Mouse (Mus musculus) limb, embryonic 10.5 days (tissue): ENCODE data around the gene Ptgds. TPM values are rescaled to one million over a fixed set of nuclear protein-coding genes. Genes with fewer than 3 reads are reported as not detected.

Experiments
- DNase-seq: peaks from one replicate; pipeline ENCODE4 v3.0.0-alpha.2; 2017; ENCODE audit warnings: low spot score
- H3K27ac ChIP-seq: fragments of 300-500 bp; sonication (generic); 2 replicates; pipeline ENCODE4 v1.5.1; 2016; ENCODE audit warnings: mild to moderate bottlenecking
- H3K27me3 ChIP-seq: fragments of 300-500 bp; sonication (generic); 2 replicates; pipeline ENCODE4 v1.6.1; 2016; ENCODE audit warnings: low read depth, mild to moderate bottlenecking; ENCODE audit not compliant: poor library complexity, severe bottlenecking
- H3K36me3 ChIP-seq: fragments of 300-500 bp; sonication (generic); 2 replicates; pipeline ENCODE4 v1.6.1; 2016; ENCODE audit warnings: mild to moderate bottlenecking, moderate library complexity
- H3K4me1 ChIP-seq: fragments of 300-500 bp; sonication (generic); 2 replicates; pipeline ENCODE4 v1.6.1; 2016
- H3K4me3 ChIP-seq: fragments of 300-500 bp; sonication (generic); 2 replicates; pipeline ENCODE4 v1.5.1; 2016; ENCODE audit warnings: mild to moderate bottlenecking, moderate library complexity
- H3K9me3 ChIP-seq: fragments of 300-500 bp; sonication (generic); replicated peaks from 2 replicates; pipeline ENCODE4 v1.6.1; 2016; ENCODE audit warnings: mild to moderate bottlenecking
- WGBS: fragments of 180-500 bp; shearing (Covaris S2); methylation state at CpG from one replicate; pipeline ENCODE4 v1.1.7; 2016; 5-methylcytosine and 5-hydroxymethylcytosine counted together
- polyA plus RNA-seq: library from polyadenylated mRNA; unstranded; fragments of >200 nt; fragmentation: Nextera tagmentation; extraction: Ambion mirVana; gene quantifications from 2 replicates; pipeline ENCODE4 v1.2.1, GENCODE M21; 2016

The Ptgds gene
- polyA plus RNA-seq, 1 experiment from 2014 or later = not detected

DNA sequence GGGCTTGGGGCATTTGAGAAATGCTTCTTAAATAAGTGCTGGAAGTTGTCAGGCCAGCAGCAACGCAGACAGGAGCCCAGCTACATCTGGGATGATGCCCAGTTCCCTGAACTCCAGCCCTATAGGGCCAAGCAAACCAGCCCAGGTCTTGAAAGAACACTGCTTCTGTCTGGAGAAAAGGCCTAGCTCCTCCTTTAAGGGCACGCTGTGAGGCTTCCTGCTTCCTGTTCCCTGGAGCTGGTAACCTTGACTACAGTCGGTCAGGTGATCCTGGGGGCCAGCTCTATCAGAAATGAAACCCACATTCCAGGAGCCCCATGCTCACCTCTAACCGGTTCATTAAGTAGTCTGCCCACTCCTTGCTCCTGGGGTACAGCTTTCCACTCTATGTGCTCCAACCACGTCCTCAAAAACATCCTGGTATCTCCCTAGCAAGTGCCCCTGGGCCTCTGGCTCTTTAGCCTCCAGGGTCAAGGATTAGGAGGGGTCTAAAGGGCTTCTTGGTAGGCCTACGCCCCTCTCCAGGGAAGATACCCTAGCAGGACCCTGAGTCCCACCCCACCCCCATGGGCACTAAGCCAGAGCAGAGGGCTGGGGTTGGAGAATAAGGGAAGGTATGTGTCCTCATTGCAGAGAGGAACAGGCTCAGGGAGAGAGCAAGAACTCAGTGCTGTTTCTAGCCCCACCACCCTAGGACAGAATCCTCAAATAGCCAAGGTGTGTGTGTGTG is 28.2 kb upstream of the Ptgds start:
- H3K27ac ChIP-seq = peak overlapping the region; percentile 66
- no peak overlapping the region for H3K4me3 ChIP-seq
- peaks cover 33% of the 10 kb centered on the region for H3K4me1 ChIP-seq
- H3K36me3 ChIP-seq = peaks cover 8% of the 10 kb centered on the region
- no peaks in the 10 kb centered on the region for H3K27me3 ChIP-seq
- no peaks in the 10 kb centered on the region for H3K9me3 ChIP-seq
- DNase-seq = no peak
- 67% methylated on average over 6 of the region's 6 CpGs for WGBS

DNA sequence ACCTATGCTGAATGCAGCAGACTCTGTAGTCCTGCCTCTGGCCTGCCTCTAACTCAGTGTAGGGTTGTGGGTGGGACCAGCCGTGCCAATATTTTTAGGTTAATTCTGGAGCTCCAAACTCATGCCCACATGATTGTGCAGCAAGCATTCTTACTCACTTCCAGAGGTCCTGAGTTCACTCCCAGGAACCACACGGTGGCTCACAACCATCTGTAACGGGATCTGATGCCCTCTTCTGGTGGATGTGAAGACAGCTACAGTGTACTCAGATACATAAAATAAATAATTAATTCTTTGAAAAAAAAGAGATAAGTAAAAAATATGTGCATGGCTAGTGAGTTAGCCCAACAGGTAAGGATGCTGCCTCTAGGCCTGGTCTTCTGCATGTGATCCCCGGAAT is 26.6 kb upstream of the Ptgds start:
- 49% methylated on average over 4 of the region's 4 CpGs for WGBS
- Histone ChIP-seq H3K4me3 (no peak overlapping the region), H3K4me1 (peaks cover 26% of the 10 kb centered on the region), H3K36me3 (no peaks in the 10 kb centered on the region), H3K27ac (no peak overlapping the region), H3K9me3 (no peaks in the 10 kb centered on the region), H3K27me3 (no peaks in the 10 kb centered on the region)
- no peak for DNase-seq

DNA sequence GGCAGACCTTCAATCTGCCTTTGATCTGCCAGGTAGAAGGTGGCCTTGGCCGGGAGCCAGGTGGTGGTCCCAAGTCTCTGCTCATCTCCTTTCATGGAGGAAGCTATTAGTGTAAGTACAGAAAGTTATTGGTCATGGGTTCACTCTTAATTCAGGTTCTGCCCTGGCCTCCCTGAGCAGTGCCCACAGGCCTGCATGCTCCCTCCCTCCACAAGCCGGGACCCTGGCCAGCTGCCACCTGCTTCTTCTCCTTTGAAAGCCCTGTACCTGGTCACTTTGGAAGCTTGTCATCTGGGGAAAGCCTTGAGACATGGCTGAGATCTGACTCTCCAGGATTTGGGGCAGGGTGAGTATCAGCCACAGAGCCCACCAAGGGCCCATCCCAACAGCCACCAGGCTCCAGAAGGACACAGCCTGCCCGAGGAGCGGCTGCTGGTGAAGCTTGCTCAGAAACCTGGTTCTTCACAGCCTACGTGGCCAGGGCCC is 23.7 kb upstream of the Ptgds start, which contains the start of gene Lcn12:
Lcn12 (minus strand) TSS at position 436 of the 486 bp plus-strand sequence.
- no peak for DNase-seq
- Histone ChIP-seq H3K4me1 (peaks cover 11% of the 10 kb centered on the region), H3K9me3 (no peaks in the 10 kb centered on the region), H3K4me3 (no peak within 1 kb of the TSS), H3K36me3 (no peaks in the 10 kb centered on the region), H3K27me3 (no peaks in the 10 kb centered on the region), H3K27ac (no peak within 1 kb of the TSS)
- WGBS = 93% methylated on average over 5 of the region's 5 CpGs

DNA sequence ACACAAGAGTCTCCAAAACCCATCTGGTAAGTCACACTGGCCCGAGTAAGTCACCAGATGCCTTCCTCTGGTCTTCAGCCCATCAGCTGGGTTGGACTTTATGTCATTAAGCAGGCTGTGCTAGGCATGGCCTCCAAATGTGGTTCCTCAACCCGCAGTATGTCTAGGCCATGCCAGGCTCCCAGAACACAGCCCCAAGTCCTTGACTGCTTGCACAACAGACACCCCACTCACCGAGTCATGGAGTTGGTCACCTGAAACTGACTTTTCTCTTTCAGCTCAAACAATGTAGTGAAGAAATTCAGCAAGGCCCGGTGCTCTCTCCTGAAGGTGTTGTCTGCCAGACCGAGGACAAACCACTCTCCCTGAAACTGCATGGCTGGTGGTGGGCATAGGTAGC is 23.1 kb upstream of the Ptgds start:
- WGBS = 83% methylated on average over 5 of the region's 5 CpGs
- Histone ChIP-seq H3K4me3 (no peak overlapping the region), H3K9me3 (no peaks in the 10 kb centered on the region)

DNA sequence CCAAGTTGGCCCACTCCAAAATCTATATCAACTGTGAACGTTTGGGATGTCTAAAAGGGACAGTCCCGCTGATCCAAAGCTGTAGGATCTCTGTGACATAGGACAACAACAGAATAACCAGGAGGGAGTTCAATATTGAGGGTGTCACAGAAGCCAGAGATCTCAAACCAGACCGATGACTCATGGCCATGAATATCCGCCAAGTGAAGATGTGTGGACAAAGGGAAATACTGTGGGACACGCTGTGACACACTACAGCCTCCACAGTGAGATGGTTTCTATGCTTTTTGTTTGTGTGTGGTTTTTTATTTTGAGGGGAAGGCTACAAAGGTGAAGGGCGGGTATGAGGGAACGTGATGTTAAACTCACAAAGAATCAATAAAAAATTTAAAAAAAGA is 18.8 kb upstream of the Ptgds start:
- no peak overlapping the region for H3K27ac ChIP-seq
- no peak overlapping the region for H3K4me3 ChIP-seq
- no peaks in the 10 kb centered on the region for H3K27me3 ChIP-seq
- 0 out of 2 replicates have a peak, but pooled peaks cover 7% of the 10 kb centered on the region for H3K4me1 ChIP-seq
- no peak for DNase-seq
- no peaks in the 10 kb centered on the region for H3K9me3 ChIP-seq
- WGBS = 84% methylated on average over 7 of the region's 7 CpGs
- H3K36me3 ChIP-seq = no peaks in the 10 kb centered on the region

More for the DNA sequence above, 23.1 kb upstream of the Ptgds start:
- Histone ChIP-seq H3K27ac (no peak overlapping the region), H3K27me3 (no peaks in the 10 kb centered on the region), H3K36me3 (no peaks in the 10 kb centered on the region), H3K4me1 (peaks cover 8% of the 10 kb centered on the region)
- no peak for DNase-seq

DNA sequence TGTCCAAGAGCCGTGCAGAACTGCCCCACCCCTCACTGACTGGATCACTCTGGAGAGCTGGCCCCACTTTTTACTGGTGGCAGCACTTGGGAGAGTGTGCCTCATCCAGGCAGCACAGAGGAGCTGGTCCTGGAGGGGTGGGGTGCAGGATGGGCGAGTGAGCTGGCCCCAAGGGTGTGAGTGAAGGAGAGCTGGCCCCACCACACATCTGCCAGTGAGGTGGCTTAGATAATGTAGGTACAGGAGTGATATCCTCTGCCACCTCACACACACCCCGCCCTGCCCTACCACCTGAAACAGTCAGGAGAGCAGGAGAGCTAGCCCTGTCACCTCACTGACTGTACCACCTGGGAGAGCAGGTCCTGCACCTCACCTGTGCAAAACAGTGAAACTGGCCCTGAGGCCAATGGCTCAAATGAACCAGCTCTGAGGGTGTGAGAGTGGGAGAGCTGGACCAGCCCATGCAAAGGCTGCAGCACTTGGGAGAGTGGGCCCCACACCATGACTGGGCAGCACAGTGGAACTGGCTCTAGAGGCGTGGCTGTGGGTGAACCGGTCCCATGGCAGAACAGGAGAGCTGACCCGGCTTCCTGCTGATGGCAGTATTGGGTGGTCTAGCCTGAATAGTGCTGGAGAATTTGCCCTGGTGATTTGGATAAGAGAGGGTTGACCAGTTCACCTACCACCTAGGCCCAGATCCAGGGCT is 18.3 kb upstream of the Ptgds start:
- H3K27ac ChIP-seq = no peak overlapping the region
- no peaks in the 10 kb centered on the region for H3K36me3 ChIP-seq
- no peaks in the 10 kb centered on the region for H3K27me3 ChIP-seq
- WGBS = 77% methylated on average over 6 of the region's 6 CpGs
- no peaks in the 10 kb centered on the region for H3K9me3 ChIP-seq
- no peak for DNase-seq
- 0 out of 2 replicates have a peak, but pooled peaks cover 7% of the 10 kb centered on the region for H3K4me1 ChIP-seq
- H3K4me3 ChIP-seq = no peak overlapping the region

DNA sequence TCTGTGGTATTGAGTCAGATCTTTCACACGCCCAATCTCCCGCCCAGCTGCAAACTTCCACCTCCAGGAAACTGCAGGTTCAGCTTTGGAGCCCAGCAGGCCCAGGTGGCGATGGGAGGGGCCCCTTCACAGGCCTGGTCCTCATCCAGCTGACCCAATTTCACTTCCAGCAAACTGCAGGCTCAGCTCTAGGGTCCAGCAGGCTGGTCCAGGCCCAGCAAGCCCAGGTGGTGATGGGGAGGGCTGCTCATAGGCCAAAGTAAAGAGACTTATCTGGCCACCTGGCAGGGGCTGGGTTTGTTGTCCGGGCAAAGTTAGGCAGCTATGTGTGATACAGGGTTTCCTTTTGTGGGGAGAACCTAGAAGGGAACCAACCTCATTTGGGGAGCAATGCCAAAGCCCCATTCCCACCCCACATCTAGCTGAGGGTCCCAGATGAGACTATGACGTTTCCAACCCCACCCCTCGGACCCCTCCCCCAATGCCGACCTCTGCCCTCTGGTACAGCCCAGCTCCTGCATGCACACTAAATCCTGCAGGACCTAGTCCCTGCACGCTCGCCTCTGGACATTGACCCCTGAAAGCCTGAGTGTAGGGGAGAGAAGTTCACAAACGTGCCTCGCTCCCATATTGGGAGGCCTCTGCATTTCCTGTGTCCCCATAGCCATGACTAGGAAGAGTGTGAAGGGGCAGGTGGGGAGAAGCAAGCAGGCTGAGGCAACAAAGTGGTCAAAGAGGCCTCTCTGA is 15.2 kb upstream of the Ptgds start:
- Histone ChIP-seq H3K4me3 (no peak overlapping the region), H3K27me3 (no peaks in the 10 kb centered on the region), H3K27ac (no peak overlapping the region), H3K36me3 (no peaks in the 10 kb centered on the region), H3K9me3 (no peaks in the 10 kb centered on the region), H3K4me1 (0 out of 2 replicates have a peak, but pooled peaks cover 7% of the 10 kb centered on the region)
- no peak for DNase-seq
- 69% methylated on average over 11 of the region's 11 CpGs for WGBS

DNA sequence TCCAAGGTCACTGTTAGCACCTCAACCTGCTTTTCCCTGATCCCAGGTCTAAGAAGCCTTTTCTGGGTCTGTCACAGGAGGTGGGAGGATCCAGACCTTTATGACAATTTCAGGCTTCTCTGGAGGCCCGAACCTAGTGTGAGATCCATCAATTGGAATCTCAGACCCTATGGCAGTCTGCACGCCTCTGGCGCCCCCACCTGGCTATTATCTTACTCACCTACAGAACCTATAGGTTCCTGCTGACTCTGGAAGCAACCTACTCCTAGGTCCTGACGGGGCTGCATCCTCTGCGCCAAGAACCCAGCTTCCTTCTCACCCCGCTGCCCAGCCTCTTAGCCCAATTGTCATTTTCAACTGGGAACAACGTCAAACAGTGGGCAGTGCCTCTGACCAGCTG is 13.1 kb upstream of the Ptgds start:
- DNase-seq = peak; percentile 47
- H3K4me1 ChIP-seq = 0 out of 2 replicates have a peak, but pooled peaks cover 7% of the 10 kb centered on the region
- H3K27ac ChIP-seq = no peak overlapping the region
- 29% methylated on average over 7 of the region's 7 CpGs for WGBS
- no peak overlapping the region for H3K4me3 ChIP-seq
- H3K36me3 ChIP-seq = no peaks in the 10 kb centered on the region
- no peaks in the 10 kb centered on the region for H3K9me3 ChIP-seq
- no peaks in the 10 kb centered on the region for H3K27me3 ChIP-seq

DNA sequence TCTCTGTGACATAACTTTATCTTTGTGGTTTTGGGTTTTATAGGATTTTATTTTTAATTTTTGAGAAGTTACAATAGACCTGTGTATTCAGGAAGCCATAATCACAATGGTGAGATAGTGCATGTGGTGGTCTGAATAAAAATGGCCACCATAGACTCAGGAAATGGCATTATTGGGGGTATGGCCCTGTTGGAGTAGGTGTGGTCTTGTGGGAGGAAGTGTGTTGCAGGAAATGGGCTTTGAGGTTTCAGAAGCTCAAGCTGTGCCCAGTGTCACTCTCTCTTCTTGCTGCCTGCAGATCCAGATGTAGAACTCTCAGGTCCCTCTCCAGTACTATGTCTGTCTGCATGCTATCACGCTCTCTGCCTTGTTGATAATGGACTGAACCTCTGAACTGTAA is 10.7 kb upstream of the Ptgds start:
- Histone ChIP-seq H3K27me3 (no peaks in the 10 kb centered on the region), H3K4me1 (0 out of 2 replicates have a peak, but pooled peaks cover 7% of the 10 kb centered on the region), H3K36me3 (no peaks in the 10 kb centered on the region), H3K27ac (no peak overlapping the region), H3K4me3 (no peak overlapping the region), H3K9me3 (no peaks in the 10 kb centered on the region)
- WGBS = 97% methylated on average over 1 of the region's 1 CpGs
- no peak for DNase-seq

DNA sequence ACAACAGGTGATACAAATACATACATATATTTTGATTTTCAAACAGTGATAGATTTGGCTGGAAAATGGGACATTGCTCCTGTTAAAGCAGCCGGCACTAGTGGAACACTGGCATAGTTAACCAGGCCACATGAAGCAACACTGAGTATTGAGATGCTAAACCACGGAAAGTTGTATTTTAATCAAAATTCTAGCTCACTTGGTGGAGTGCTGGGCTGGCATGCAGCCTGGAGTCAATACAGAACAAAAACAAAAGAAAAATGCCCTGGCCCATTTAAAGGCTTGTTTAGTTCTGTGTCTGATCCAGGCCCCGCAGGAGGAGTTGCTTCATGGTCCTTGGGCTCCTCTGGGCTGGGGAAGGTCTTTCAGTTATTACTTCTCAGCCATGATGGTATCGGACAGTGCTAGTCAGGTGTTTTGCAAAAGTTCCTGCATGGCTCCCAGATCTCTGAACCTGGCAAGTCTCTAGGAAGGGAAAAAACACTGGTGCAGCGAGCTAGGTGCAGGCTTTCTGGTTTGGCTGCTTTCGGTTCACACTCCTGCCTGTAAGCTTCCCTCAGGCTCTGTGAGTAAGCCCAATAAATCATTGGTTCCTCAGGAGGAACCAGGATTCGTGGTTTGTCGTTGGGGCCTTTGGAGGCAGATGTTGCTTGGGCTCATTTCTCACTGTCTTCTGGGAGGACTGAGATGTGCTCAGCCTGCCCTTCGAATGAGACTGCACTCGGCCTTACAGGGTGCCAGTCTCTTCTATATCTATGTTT is 9.9 kb upstream of the Ptgds start:
- Histone ChIP-seq H3K4me3 (no peak overlapping the region), H3K36me3 (no peaks in the 10 kb centered on the region), H3K4me1 (0 out of 2 replicates have a peak, but pooled peaks cover under 1% of the 10 kb centered on the region), H3K9me3 (no peaks in the 10 kb centered on the region), H3K27me3 (no peaks in the 10 kb centered on the region), H3K27ac (no peak overlapping the region)
- 58% methylated on average over 10 of the region's 10 CpGs for WGBS
- DNase-seq = no peak

DNA sequence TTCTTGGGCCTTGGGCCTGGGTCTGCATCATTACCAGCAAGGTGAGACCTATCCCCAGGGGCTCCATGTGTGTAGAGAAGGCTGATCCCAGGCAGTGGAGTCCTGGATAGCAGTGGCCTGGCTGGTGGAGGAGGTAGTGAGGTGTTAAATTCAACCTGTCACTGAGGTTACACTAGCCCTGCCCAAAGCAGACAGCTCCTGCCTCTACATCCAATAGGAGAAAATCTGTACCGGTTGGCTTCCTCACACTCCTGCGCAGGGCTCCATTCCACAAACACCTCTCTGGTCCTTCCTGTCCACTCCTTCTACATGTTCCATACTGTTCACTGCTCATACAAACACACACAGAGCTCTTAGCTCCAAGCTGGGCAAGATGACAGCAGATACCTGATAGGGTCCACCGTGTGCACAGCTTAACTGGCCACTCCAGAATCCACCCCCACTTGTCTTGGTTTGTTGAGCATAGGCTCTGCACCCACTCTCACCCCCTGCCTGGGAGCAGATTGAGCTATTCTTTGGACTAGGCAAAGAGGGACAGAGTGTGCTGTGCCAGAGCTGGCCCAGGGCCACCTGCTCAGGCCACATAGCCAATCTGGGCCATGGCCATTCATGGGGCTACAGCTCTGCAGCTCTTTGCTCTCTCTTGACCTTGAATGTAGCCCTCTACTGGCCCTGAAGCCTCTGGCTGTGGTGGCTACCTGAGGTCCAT is 8.3 kb upstream of the Ptgds start:
- Histone ChIP-seq H3K36me3 (no peaks in the 10 kb centered on the region), H3K27me3 (no peaks in the 10 kb centered on the region), H3K4me3 (no peak overlapping the region), H3K27ac (no peak overlapping the region), H3K4me1 (no peaks in the 10 kb centered on the region), H3K9me3 (no peaks in the 10 kb centered on the region)
- WGBS = 88% methylated on average over 3 of the region's 3 CpGs
- DNase-seq = no peak

DNA sequence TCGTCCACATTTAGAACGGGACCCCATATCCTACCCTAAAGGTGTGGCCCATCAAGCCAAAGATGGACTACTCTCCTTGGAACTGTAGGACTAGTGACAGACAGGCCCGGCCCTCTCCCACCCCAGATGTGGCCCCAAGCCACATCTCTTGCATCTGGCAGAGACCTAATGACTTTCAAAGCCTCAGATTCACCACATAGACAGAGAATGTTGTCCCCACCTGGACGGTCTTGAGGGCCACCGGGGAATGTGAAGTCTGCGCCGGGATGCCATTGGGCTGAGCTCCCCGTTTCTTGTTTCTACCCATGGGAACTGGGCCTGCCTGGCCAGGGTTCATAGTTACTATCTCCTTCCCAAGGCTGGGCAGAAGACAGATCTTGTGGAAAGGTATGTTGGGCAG is 7.7 kb upstream of the Ptgds start:
- Histone ChIP-seq H3K27ac (no peak overlapping the region), H3K27me3 (no peaks in the 10 kb centered on the region), H3K36me3 (no peaks in the 10 kb centered on the region), H3K9me3 (no peaks in the 10 kb centered on the region), H3K4me3 (no peak overlapping the region), H3K4me1 (no peaks in the 10 kb centered on the region)
- no peak for DNase-seq
- 87% methylated on average over 8 of the region's 8 CpGs for WGBS
